Mouse (Mus musculus): ENCODE measurements at regions not wholly inside any gene's neighbourhood (a gene's known extent, or its start where the extent isn't known, plus 50 kb on each side); places are given as distances from the start of the nearest gene placed in this dataset.

DNA sequence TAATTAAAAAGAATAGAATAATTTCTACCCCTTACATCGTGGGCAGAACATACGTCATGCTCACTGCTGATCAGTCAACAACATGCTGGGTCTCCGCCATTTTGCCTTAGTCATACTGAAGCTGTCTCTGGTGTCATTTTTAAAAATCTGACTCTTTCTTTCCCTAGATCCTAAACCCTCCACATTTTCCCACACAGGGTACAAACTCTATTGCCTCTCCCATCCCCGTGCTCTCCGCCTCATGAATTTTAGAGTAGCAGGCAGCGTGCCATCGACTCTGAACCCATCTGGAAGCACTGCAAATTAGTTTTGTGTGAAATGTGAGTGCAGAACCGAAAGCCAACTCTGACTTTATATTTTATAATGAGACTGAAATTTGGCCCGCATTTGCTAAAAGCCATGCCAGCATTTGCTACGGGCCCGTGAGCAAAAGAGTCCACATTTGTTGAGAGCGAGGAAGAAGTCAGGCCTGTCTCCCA lies 518.5 kb upstream of the Tbl1xr1 start:
- TF ChIP-seq CTCF (IDR thresholded peaks at IDR 0.05; ENCODE audit: borderline replicate concordance, insufficient read depth, low read length) (no peak), POLR2A (IDR thresholded peaks at IDR 0.05; ENCODE audit: low read depth, low read length) (no peak)

Data from embryonic fibroblast, embryonic 13.5 days (primary cell).